Mouse (Mus musculus): ENCODE results near the gene Cyp2c65. TPM values are rescaled to one million over a fixed set of nuclear protein-coding genes. Genes with fewer than 3 reads are reported as not detected.

Gene Cyp2c65
- not detected for total RNA-seq (2023)

GRCm38 (mm10) chr19:39060719-39061118 is at the start of gene Cyp2c65:
Cyp2c65 (plus strand) TSS chr19:39061015.

GRCm38 (mm10) chr19:39113644-39114043 is 52.8 kb downstream of the Cyp2c65 start, which contains the start of gene Cyp2c66:
Cyp2c66 (plus strand) TSS chr19:39113898.

Other genes with a start within 250 kb of the Cyp2c65 start
- gene Noc3l, start 241.8 kb upstream of the Cyp2c65 start, total RNA-seq (2023), result 1 to 10 TPM; 3.3 to 3.8 TPM
- gene Tbc1d12, start 224.4 kb upstream of the Cyp2c65 start, total RNA-seq (2023), result 1 to 10 TPM; 1.1 to 1.5 TPM
- gene Hells, start 130.1 kb upstream of the Cyp2c65 start, total RNA-seq (2023), result 10 to 100 TPM; 30.5 to 34.4 TPM
- gene Cyp2c55, start 54.0 kb upstream of the Cyp2c65 start, total RNA-seq (2023), result not detected
- gene Cyp2c66, start 52.9 kb downstream of the Cyp2c65 start, total RNA-seq (2023), result not detected
- gene Cyp2c29, start 208.4 kb downstream of the Cyp2c65 start, total RNA-seq (2023), result not detected